Mouse (Mus musculus) bone marrow, adult 2 months (tissue): Measurements from ENCODE around the gene Nr5a2.

ENCODE experiments used
- CTCF ChIP-seq: fragments of 200-500 bp; IDR thresholded peaks from 2 replicates; pipeline ENCODE4 v1.5.1; 2011; ENCODE audit warnings: low read length, control low read depth; ENCODE audit not compliant: control insufficient read depth, insufficient read depth
- POLR2A ChIP-seq: fragments of 200-500 bp; IDR thresholded peaks from 2 replicates; pipeline ENCODE4 v1.6.1; 2011; ENCODE audit warnings: low read depth, mild to moderate bottlenecking, control low read depth, low read length, borderline replicate concordance; ENCODE audit not compliant: control insufficient read depth

GRCm38 (mm10) chr1:136911594-136911860 lies 48.7 kb downstream of the Nr5a2 start:
- TF ChIP-seq POLR2A (no peak), CTCF (no peak)
